ENCODE assay signal across 18 mouse cellular contexts in genomic region chr3:157082808-157083784, GRCm38 (mm10).
DNase-seq lines count a peak whose midpoint lies in the region; ATAC-seq and TF ChIP-seq lines count a peak whose summit lies in the region.
"Had no signal": no experiment of that assay in that cellular context is flagged by ENCODE, and none has a peak within 500 bp of the region (broad histone marks: within the 10 kb centered on the region; RNA-seq: fewer than 3 reads in every experiment).

No protein-coding gene starts in this region.

- H3K4me2 ChIP-seq in forebrain, embryonic 12.5 days = no peak overlapping the region
- no peak overlapping the region for H3K4me2 ChIP-seq in liver, embryonic 13.5 days
- H3K4me2 ChIP-seq: heart, embryonic 12.5 days; neural tube, embryonic 13.5 days had no signal

- H3K27ac ChIP-seq in forebrain, embryonic 12.5 days = no peak overlapping the region
- H3K27ac ChIP-seq in forebrain, embryonic 10.5 days = no peak overlapping the region
- H3K27ac ChIP-seq in liver, embryonic 13.5 days = no peak overlapping the region
- H3K27ac ChIP-seq: gastrocnemius, adult 2 months; limb, embryonic 10.5 days; neural tube, embryonic 13.5 days had no signal

- 84% methylated on average over 8 of the region's 8 CpGs for WGBS in forebrain, embryonic 12.5 days
- WGBS in forebrain, embryonic 10.5 days = 85% methylated on average over 8 of the region's 8 CpGs
- 65% methylated on average over 8 of the region's 8 CpGs for WGBS in liver, embryonic 13.5 days (ENCODE audit: insufficient replicate concordance)
- 65% methylated on average over 8 of the region's 8 CpGs for WGBS in large intestine, adult 2 months

- 0 out of 2 replicates have a peak, but pooled peaks have one; percentile 39 for ATAC-seq in forebrain, embryonic 12.5 days (ENCODE audit: low FRiP score)
- ATAC-seq in liver, embryonic 13.5 days (ENCODE audit: low read depth) = peak; percentile 53; the same call in 1 of the 2 replicates

- H3K4me3 ChIP-seq in forebrain, embryonic 12.5 days (replicated peaks) = no peak overlapping the region
- no peak overlapping the region for H3K4me3 ChIP-seq in forebrain, embryonic 10.5 days
- H3K4me3 ChIP-seq in liver, embryonic 13.5 days (replicated peaks) = no peak overlapping the region
- H3K4me3 ChIP-seq: gastrocnemius, adult 2 months; heart, embryonic 12.5 days; limb, embryonic 10.5 days; neural tube, embryonic 13.5 days had no signal

- no peak for TF ChIP-seq CTCF in brain, embryonic 14.5 days (IDR thresholded peaks at IDR 0.05; ENCODE audit: borderline replicate concordance, extremely low read depth, insufficient read depth, insufficient read length)

- no peak for DNase-seq in forebrain, embryonic 10.5 days (ENCODE audit: extremely low spot score, low spot score)
- DNase-seq in liver, embryonic 13.5 days = no peak
- DNase-seq in liver = no peak
- peak; percentile 42 for DNase-seq in brain, embryonic 14.5 days (ENCODE audit: low read depth)
- peak; percentile 56 for DNase-seq in large intestine, adult 2 months (ENCODE audit: low read depth, low spot score)
- DNase-seq in left cerebral cortex, adult 9 months (ENCODE audit: low spot score in 2 of 2) = no peak
- DNase-seq in heart, adult 11 months = no peak
- DNase-seq: cerebellum, adult 11-12 months; embryo, embryonic 11 days; gastrocnemius, adult 2 months; heart, postnatal 4 days; lung, postnatal 4 days; right cerebral cortex, postnatal 4 days; thymus, postnatal 36 days had no signal

- no peaks in the 10 kb centered on the region for H3K4me1 ChIP-seq in forebrain, embryonic 12.5 days
- no peaks in the 10 kb centered on the region for H3K4me1 ChIP-seq in forebrain, embryonic 10.5 days
- H3K4me1 ChIP-seq in liver, embryonic 13.5 days (replicated peaks) = no peaks in the 10 kb centered on the region
- H3K4me1 ChIP-seq: limb, embryonic 10.5 days; neural tube, embryonic 13.5 days had no signal

- no peaks in the 10 kb centered on the region for H3K9me3 ChIP-seq in forebrain, embryonic 12.5 days
- no peaks in the 10 kb centered on the region for H3K9me3 ChIP-seq in forebrain, embryonic 10.5 days
- no peaks in the 10 kb centered on the region for H3K9me3 ChIP-seq in liver, embryonic 13.5 days (replicated peaks)
- H3K9me3 ChIP-seq: heart, embryonic 12.5 days; limb, embryonic 10.5 days; neural tube, embryonic 13.5 days had no signal

- no peaks in the 10 kb centered on the region for H3K27me3 ChIP-seq in forebrain, embryonic 12.5 days
- H3K27me3 ChIP-seq in forebrain, embryonic 10.5 days (ENCODE audit: poor library complexity, severe bottlenecking) = no peaks in the 10 kb centered on the region
- no peaks in the 10 kb centered on the region for H3K27me3 ChIP-seq in liver, embryonic 13.5 days
- H3K27me3 ChIP-seq: heart, embryonic 12.5 days; neural tube, embryonic 13.5 days had no signal

- no peak overlapping the region for H3K9ac ChIP-seq in forebrain, embryonic 12.5 days
- no peak overlapping the region for H3K9ac ChIP-seq in liver, embryonic 13.5 days
- H3K9ac ChIP-seq: heart, embryonic 12.5 days; neural tube, embryonic 13.5 days had no signal

- H3K36me3 ChIP-seq in forebrain, embryonic 12.5 days (replicated peaks) = no peaks in the 10 kb centered on the region
- H3K36me3 ChIP-seq in forebrain, embryonic 10.5 days (replicated peaks) = no peaks in the 10 kb centered on the region
- no peaks in the 10 kb centered on the region for H3K36me3 ChIP-seq in liver, embryonic 13.5 days
- H3K36me3 ChIP-seq: heart, embryonic 12.5 days; limb, embryonic 10.5 days; neural tube, embryonic 13.5 days had no signal

- TF ChIP-seq POLR2A in brain, embryonic 14.5 days (IDR thresholded peaks at IDR 0.05; ENCODE audit: borderline replicate concordance, extremely low read depth, insufficient read depth, insufficient read length, poor library complexity, severe bottlenecking) = no peak

Comparison
In these comparisons a context has a peak if more than half of its experiments do, and no peak if none do; other contexts are left out.
1. DNase-seq: peak in brain, embryonic 14.5 days (single experiment) and large intestine, adult 2 months (single experiment); none in forebrain, embryonic 10.5 days (single experiment), liver, embryonic 13.5 days (single experiment), liver (single experiment), left cerebral cortex, adult 9 months (0 of 2) and heart, adult 11 months (single experiment).